ENCODE assay signal across 11 mouse cellular contexts in genomic region chr6:30636186-30636842, GRCm38 (mm10). TPM values are rescaled to one million over a fixed set of nuclear protein-coding genes. Genes with fewer than 3 reads are reported as not detected.
DNase-seq lines count a peak whose midpoint lies in the region; ATAC-seq and TF ChIP-seq lines count a peak whose summit lies in the region.
"Had no signal": no experiment of that assay in that cellular context is flagged by ENCODE, and none has a peak within 500 bp of the region (broad histone marks: within the 10 kb centered on the region; RNA-seq: fewer than 3 reads in every experiment).

No protein-coding gene starts in this region.

- 26% methylated on average over 4 of the region's 4 CpGs for whole genome bisulfite sequencing in forebrain, embryonic 11.5 days
- 34% methylated on average over 4 of the region's 4 CpGs for WGBS in forebrain, embryonic 16.5 days
- WGBS in lung, embryonic 14.5 days = 34% methylated on average over 4 of the region's 4 CpGs
- 32% methylated on average over 4 of the region's 4 CpGs for WGBS in intestine, embryonic 14.5 days
- 27% methylated on average over 4 of the region's 4 CpGs for WGBS in neural tube, embryonic 15.5 days

- peaks cover 2% of the 10 kb centered on the region; the same call in 1 of the 2 replicates for H3K4me1 ChIP-seq in forebrain, embryonic 11.5 days (replicated peaks; ENCODE audit: control insufficient read depth, insufficient read depth, low read length)
- H3K4me1 ChIP-seq in forebrain, embryonic 16.5 days (replicated peaks; ENCODE audit: control insufficient read depth, insufficient read depth, low read length) = no peaks in the 10 kb centered on the region
- peaks cover 18% of the 10 kb centered on the region for H3K4me1 ChIP-seq in lung, embryonic 14.5 days (ENCODE audit: insufficient read depth)
- H3K4me1 ChIP-seq in intestine, embryonic 14.5 days (replicated peaks; ENCODE audit: control insufficient read depth, insufficient read depth, low read length) = peaks cover 23% of the 10 kb centered on the region
- H3K4me1 ChIP-seq in neural tube, embryonic 15.5 days = 0 out of 2 replicates have a peak, but pooled peaks cover 4% of the 10 kb centered on the region

- no peak overlapping the region for H3K4me2 ChIP-seq in forebrain, embryonic 11.5 days (ENCODE audit: low read depth, low read length, severe bottlenecking)
- H3K4me2 ChIP-seq in forebrain, embryonic 16.5 days (ENCODE audit: low read length) = no peak overlapping the region
- no peak overlapping the region for H3K4me2 ChIP-seq in lung, embryonic 14.5 days
- H3K4me2 ChIP-seq in intestine, embryonic 14.5 days (ENCODE audit: low read length) = no peak overlapping the region
- no peak overlapping the region for H3K4me2 ChIP-seq in neural tube, embryonic 15.5 days

- ATAC-seq in forebrain, embryonic 11.5 days (replicated peaks; ENCODE audit: low FRiP score) = no peak
- ATAC-seq in forebrain, embryonic 16.5 days = no peak
- ATAC-seq in lung, embryonic 14.5 days (ENCODE audit: insufficient read depth) = no peak
- ATAC-seq in intestine, embryonic 14.5 days (replicated peaks; ENCODE audit: low FRiP score, low TSS enrichment, low read depth) = no peak
- ATAC-seq in neural tube, embryonic 15.5 days (ENCODE audit: low FRiP score) = no peak
- no peak for ATAC-seq in megakaryocyte, adult 5-6 weeks (ENCODE audit: poor library complexity, severe bottlenecking)

- H3K4me3 ChIP-seq in forebrain, embryonic 11.5 days (ENCODE audit: low read depth, low read length) = no peak overlapping the region
- no peak overlapping the region for H3K4me3 ChIP-seq in forebrain, embryonic 16.5 days (replicated peaks; ENCODE audit: low read length)
- H3K4me3 ChIP-seq in lung, embryonic 14.5 days (ENCODE audit: low read depth, low read length) = no peak overlapping the region
- H3K4me3 ChIP-seq in intestine, embryonic 14.5 days (ENCODE audit: low read depth, low read length) = no peak overlapping the region
- H3K4me3 ChIP-seq in neural tube, embryonic 15.5 days (replicated peaks) = no peak overlapping the region

- H3K27me3 ChIP-seq in forebrain, embryonic 11.5 days (ENCODE audit: control insufficient read depth, insufficient read depth, low read length) = no peaks in the 10 kb centered on the region
- no peaks in the 10 kb centered on the region for H3K27me3 ChIP-seq in forebrain, embryonic 16.5 days (replicated peaks; ENCODE audit: control insufficient read depth, insufficient read depth, low read length)
- H3K27me3 ChIP-seq in lung, embryonic 14.5 days (ENCODE audit: insufficient read depth, low read length) = no peaks in the 10 kb centered on the region
- no peaks in the 10 kb centered on the region for H3K27me3 ChIP-seq in intestine, embryonic 14.5 days (replicated peaks; ENCODE audit: control insufficient read depth, insufficient read depth, low read length)
- no peaks in the 10 kb centered on the region for H3K27me3 ChIP-seq in neural tube, embryonic 15.5 days (replicated peaks)

- H3K9ac ChIP-seq in forebrain, embryonic 11.5 days (ENCODE audit: low read length) = no peak overlapping the region
- no peak overlapping the region for H3K9ac ChIP-seq in forebrain, embryonic 16.5 days (replicated peaks; ENCODE audit: low read depth, low read length)
- H3K9ac ChIP-seq in lung, embryonic 14.5 days = no peak overlapping the region
- H3K9ac ChIP-seq in intestine, embryonic 14.5 days (ENCODE audit: low read length) = no peak overlapping the region
- no peak overlapping the region for H3K9ac ChIP-seq in neural tube, embryonic 15.5 days (replicated peaks)

- peak overlapping the region; percentile 2; the same call in 1 of the 2 replicates for H3K27ac ChIP-seq in forebrain, embryonic 11.5 days (ENCODE audit: low read depth, low read length)
- H3K27ac ChIP-seq in forebrain, embryonic 16.5 days (ENCODE audit: low read length) = no peak overlapping the region
- peak overlapping the region; percentile 83 for H3K27ac ChIP-seq in lung, embryonic 14.5 days (ENCODE audit: low read depth)
- H3K27ac ChIP-seq in intestine, embryonic 14.5 days (ENCODE audit: low read depth) = peak overlapping the region; percentile 65
- peak overlapping the region; percentile 56 for H3K27ac ChIP-seq in neural tube, embryonic 15.5 days (replicated peaks)

- no peaks in the 10 kb centered on the region for H3K36me3 ChIP-seq in forebrain, embryonic 11.5 days (ENCODE audit: control insufficient read depth, insufficient read depth, low read length)
- H3K36me3 ChIP-seq in forebrain, embryonic 16.5 days (ENCODE audit: control insufficient read depth, insufficient read depth) = no peaks in the 10 kb centered on the region
- no peaks in the 10 kb centered on the region for H3K36me3 ChIP-seq in lung, embryonic 14.5 days (ENCODE audit: insufficient read depth)
- no peaks in the 10 kb centered on the region for H3K36me3 ChIP-seq in intestine, embryonic 14.5 days (ENCODE audit: control insufficient read depth, insufficient read depth, low read length)
- no peaks in the 10 kb centered on the region for H3K36me3 ChIP-seq in neural tube, embryonic 15.5 days

- no peak for TF ChIP-seq CTCF in lung, embryonic 14.5 days (IDR thresholded peaks at IDR 0.05; ENCODE audit: low read depth)

- no peak for DNase-seq in forebrain, embryonic 11.5 days (ENCODE audit: low spot score)
- peak; percentile 55 for DNase-seq in lung, embryonic 14.5 days
- no peak for DNase-seq in lung, adult 18-20 months
- DNase-seq in intestine, embryonic 14.5 days (ENCODE audit: low spot score) = no peak
- no peak for DNase-seq in T-cell, adult 2 months (ENCODE audit: low spot score)
- DNase-seq: cerebellum, adult 9-10 months; gastrocnemius, postnatal 25 days had no signal

- H3K9me3 ChIP-seq in forebrain, embryonic 11.5 days (ENCODE audit: control insufficient read depth, low read length) = no peaks in the 10 kb centered on the region
- H3K9me3 ChIP-seq in forebrain, embryonic 16.5 days (ENCODE audit: control insufficient read depth, low read length) = no peaks in the 10 kb centered on the region
- no peaks in the 10 kb centered on the region for H3K9me3 ChIP-seq in lung, embryonic 14.5 days (ENCODE audit: low read depth, low read length)
- H3K9me3 ChIP-seq in intestine, embryonic 14.5 days (ENCODE audit: control insufficient read depth, low read length) = no peaks in the 10 kb centered on the region
- no peaks in the 10 kb centered on the region for H3K9me3 ChIP-seq in neural tube, embryonic 15.5 days (replicated peaks)

RNA-seq across cellular contexts. Expression of gene Cpa1, which starts 2.7 kb away (rescaled TPM):
- 0.16 TPM in 1 of 2 replicates, not detected in the other for polyA plus RNA-seq in forebrain, embryonic 11.5 days (2014; fragmentation: Nextera tagmentation; extraction: Ambion mirVana)
- 0.56 and 0.66 TPM in 2 replicates for polyA plus RNA-seq in forebrain, embryonic 16.5 days (2015; fragmentation: Nextera tagmentation; extraction: Ambion mirVana)
- 1.9 and 3.0 TPM in 2 replicates for polyA plus RNA-seq in lung, embryonic 14.5 days (2014; fragmentation: Nextera tagmentation; extraction: Ambion mirVana)
- polyA plus RNA-seq in intestine, embryonic 14.5 days (2014; fragmentation: Nextera tagmentation; extraction: Ambion mirVana) = 2.6 and 167 TPM in 2 replicates
- 0.50 and 7.6 TPM in 2 replicates for polyA plus RNA-seq in neural tube, embryonic 15.5 days (2015; fragmentation: Nextera tagmentation; extraction: Ambion mirVana)
- total RNA-seq in megakaryocyte, adult 5-6 weeks (2015) = not detected in 2 replicates
- not detected in 2 replicates for total RNA-seq in megakaryocyte, adult 5-6 weeks (2017)
- total RNA-seq: gastrocnemius, postnatal 25 days; neutrophil, adult 5-6 weeks had no signal

RNA-seq across cellular contexts. Expression of gene Cpa5, which starts 25.5 kb away (rescaled TPM):
- polyA plus RNA-seq in forebrain, embryonic 11.5 days (2014; fragmentation: Nextera tagmentation; extraction: Ambion mirVana) = 0.15 and 0.72 TPM in 2 replicates
- not detected in 2 replicates for polyA plus RNA-seq in forebrain, embryonic 16.5 days (2015; fragmentation: Nextera tagmentation; extraction: Ambion mirVana)
- polyA plus RNA-seq in lung, embryonic 14.5 days (2014; fragmentation: Nextera tagmentation; extraction: Ambion mirVana) = 0.11 TPM in 1 of 2 replicates, not detected in the other
- polyA plus RNA-seq in intestine, embryonic 14.5 days (2014; fragmentation: Nextera tagmentation; extraction: Ambion mirVana) = 0.19 and 0.23 TPM in 2 replicates
- polyA plus RNA-seq in neural tube, embryonic 15.5 days (2015; fragmentation: Nextera tagmentation; extraction: Ambion mirVana) = 0.11 TPM in 1 of 2 replicates, not detected in the other
- not detected in 2 replicates for total RNA-seq in megakaryocyte, adult 5-6 weeks (2015)
- total RNA-seq in megakaryocyte, adult 5-6 weeks (2017) = not detected in 2 replicates
- total RNA-seq: gastrocnemius, postnatal 25 days; neutrophil, adult 5-6 weeks had no signal

RNA-seq across cellular contexts. Expression of gene Cep41, which starts 57.2 kb away (rescaled TPM):
- 21.6 and 24.1 TPM in 2 replicates for polyA plus RNA-seq in forebrain, embryonic 11.5 days (2014; fragmentation: Nextera tagmentation; extraction: Ambion mirVana)
- 15.2 and 15.3 TPM in 2 replicates for polyA plus RNA-seq in forebrain, embryonic 16.5 days (2015; fragmentation: Nextera tagmentation; extraction: Ambion mirVana)
- polyA plus RNA-seq in lung, embryonic 14.5 days (2014; fragmentation: Nextera tagmentation; extraction: Ambion mirVana) = 11.6 and 12.8 TPM in 2 replicates
- polyA plus RNA-seq in intestine, embryonic 14.5 days (2014; fragmentation: Nextera tagmentation; extraction: Ambion mirVana) = 10.0 and 10.3 TPM in 2 replicates
- 10.7 and 11.6 TPM in 2 replicates for polyA plus RNA-seq in neural tube, embryonic 15.5 days (2015; fragmentation: Nextera tagmentation; extraction: Ambion mirVana)
- 3.5 and 6.0 TPM in 2 replicates for total RNA-seq in megakaryocyte, adult 5-6 weeks (2015)
- 2.0 and 3.1 TPM in 2 replicates for total RNA-seq in megakaryocyte, adult 5-6 weeks (2017)
